9 mouse cellular contexts compared by ENCODE assay signal in genomic region chr4:154401982-154402932, GRCm38 (mm10).
DNase-seq lines count a peak whose midpoint lies in the region; ATAC-seq and TF ChIP-seq lines count a peak whose summit lies in the region.
"Had no signal": no experiment of that assay in that cellular context is flagged by ENCODE, and none has a peak within 500 bp of the region (broad histone marks: within the 10 kb centered on the region; RNA-seq: fewer than 3 reads in every experiment).

No protein-coding gene starts in this region.

- DNase-seq in heart, adult 8-10 months (ENCODE audit: low spot score), result peak; percentile 49
- no peak for DNase-seq in heart, adult 11 months
- DNase-seq in midbrain, embryonic 10.5 days (ENCODE audit: low spot score), result no peak
- DNase-seq in midbrain, embryonic 14.5 days, result no peak
- peak; percentile 30 for DNase-seq in heart, postnatal 0 days (ENCODE audit: low spot score)
- DNase-seq in lung, postnatal 25 days (ENCODE audit: low spot score), result peak; percentile 54
- no peak for DNase-seq in gastrocnemius, adult 18-20 months (ENCODE audit: low spot score)
- DNase-seq: liver had no signal

- no peaks in the 10 kb centered on the region for H3K36me3 ChIP-seq in midbrain, embryonic 10.5 days
- no peaks in the 10 kb centered on the region for H3K36me3 ChIP-seq in midbrain, embryonic 14.5 days (ENCODE audit: control insufficient read depth, insufficient read depth, low read length)
- H3K36me3 ChIP-seq in heart, postnatal 0 days (replicated peaks; ENCODE audit: control insufficient read depth, insufficient read depth, low read length), result no peaks in the 10 kb centered on the region

- peaks cover 37% of the 10 kb centered on the region for H3K4me1 ChIP-seq in midbrain, embryonic 10.5 days
- peaks cover 8% of the 10 kb centered on the region; the same call in 1 of the 2 replicates for H3K4me1 ChIP-seq in midbrain, embryonic 14.5 days (ENCODE audit: control insufficient read depth, insufficient read depth, low read length)
- peaks cover 22% of the 10 kb centered on the region for H3K4me1 ChIP-seq in heart, postnatal 0 days (ENCODE audit: control insufficient read depth, insufficient read depth)

- WGBS in midbrain, embryonic 10.5 days, result 62% methylated on average over 10 of the region's 10 CpGs
- 59% methylated on average over 10 of the region's 10 CpGs for WGBS in midbrain, embryonic 14.5 days
- WGBS in heart, postnatal 0 days, result 35% methylated on average over 10 of the region's 10 CpGs

- no peaks in the 10 kb centered on the region for H3K9me3 ChIP-seq in midbrain, embryonic 10.5 days (replicated peaks)
- H3K9me3 ChIP-seq in midbrain, embryonic 14.5 days (ENCODE audit: control insufficient read depth, low read length), result no peaks in the 10 kb centered on the region
- H3K9me3 ChIP-seq in heart, postnatal 0 days (replicated peaks; ENCODE audit: control insufficient read depth, low read length), result no peaks in the 10 kb centered on the region
- H3K9me3 ChIP-seq: megakaryocyte, embryonic 14.5 days had no signal

- H3K27me3 ChIP-seq in midbrain, embryonic 10.5 days (ENCODE audit: low read depth, poor library complexity, severe bottlenecking), result peaks cover 15% of the 10 kb centered on the region
- no peaks in the 10 kb centered on the region for H3K27me3 ChIP-seq in midbrain, embryonic 14.5 days (ENCODE audit: control insufficient read depth, insufficient read depth, low read length)
- H3K27me3 ChIP-seq in heart, postnatal 0 days (ENCODE audit: control insufficient read depth, insufficient read depth, low read length), result no peaks in the 10 kb centered on the region

- TF ChIP-seq EP300 in heart, postnatal 0 days (IDR thresholded peaks at IDR 0.05; ENCODE audit: low read depth), result no peak

- no peak overlapping the region for H3K9ac ChIP-seq in midbrain, embryonic 14.5 days (replicated peaks; ENCODE audit: low read length)
- no peak overlapping the region for H3K9ac ChIP-seq in heart, postnatal 0 days (replicated peaks; ENCODE audit: low read depth, low read length)

- H3K4me2 ChIP-seq in midbrain, embryonic 14.5 days (ENCODE audit: low read length), result no peak overlapping the region
- H3K4me2 ChIP-seq in heart, postnatal 0 days (ENCODE audit: low read depth, low read length), result no peak overlapping the region

- ATAC-seq in midbrain, embryonic 14.5 days (ENCODE audit: low FRiP score, low TSS enrichment), result no peak
- peak; percentile 35; the same call in 1 of the 2 replicates for ATAC-seq in heart, postnatal 0 days (ENCODE audit: insufficient read depth, low read depth)

- TF ChIP-seq CTCF in heart, postnatal 0 days (IDR thresholded peaks at IDR 0.05; ENCODE audit: low read depth), result no peak

- H3K4me3 ChIP-seq in midbrain, embryonic 10.5 days, result no peak overlapping the region
- H3K4me3 ChIP-seq in midbrain, embryonic 14.5 days (replicated peaks; ENCODE audit: low read depth, low read length), result no peak overlapping the region
- H3K4me3 ChIP-seq in heart, postnatal 0 days (ENCODE audit: low read depth, low read length), result no peak overlapping the region
- H3K4me3 ChIP-seq: megakaryocyte, embryonic 14.5 days had no signal

- H3K27ac ChIP-seq in midbrain, embryonic 10.5 days (replicated peaks), result peak overlapping the region; percentile 52
- H3K27ac ChIP-seq in midbrain, embryonic 14.5 days (replicated peaks; ENCODE audit: low read depth, low read length), result no peak overlapping the region
- H3K27ac ChIP-seq in heart, postnatal 0 days (ENCODE audit: low read depth), result peak overlapping the region; percentile 44; the same call in 1 of the 2 replicates

Comparison
In these comparisons a context has a peak if more than half of its experiments do, and no peak if none do; other contexts are left out.
1. DNase-seq: peak in heart, adult 8-10 months (single experiment), heart, postnatal 0 days (single experiment) and lung, postnatal 25 days (single experiment); none in heart, adult 11 months (single experiment), midbrain, embryonic 10.5 days (single experiment), midbrain, embryonic 14.5 days (single experiment) and gastrocnemius, adult 18-20 months (single experiment).